In the genomic region with DNA sequence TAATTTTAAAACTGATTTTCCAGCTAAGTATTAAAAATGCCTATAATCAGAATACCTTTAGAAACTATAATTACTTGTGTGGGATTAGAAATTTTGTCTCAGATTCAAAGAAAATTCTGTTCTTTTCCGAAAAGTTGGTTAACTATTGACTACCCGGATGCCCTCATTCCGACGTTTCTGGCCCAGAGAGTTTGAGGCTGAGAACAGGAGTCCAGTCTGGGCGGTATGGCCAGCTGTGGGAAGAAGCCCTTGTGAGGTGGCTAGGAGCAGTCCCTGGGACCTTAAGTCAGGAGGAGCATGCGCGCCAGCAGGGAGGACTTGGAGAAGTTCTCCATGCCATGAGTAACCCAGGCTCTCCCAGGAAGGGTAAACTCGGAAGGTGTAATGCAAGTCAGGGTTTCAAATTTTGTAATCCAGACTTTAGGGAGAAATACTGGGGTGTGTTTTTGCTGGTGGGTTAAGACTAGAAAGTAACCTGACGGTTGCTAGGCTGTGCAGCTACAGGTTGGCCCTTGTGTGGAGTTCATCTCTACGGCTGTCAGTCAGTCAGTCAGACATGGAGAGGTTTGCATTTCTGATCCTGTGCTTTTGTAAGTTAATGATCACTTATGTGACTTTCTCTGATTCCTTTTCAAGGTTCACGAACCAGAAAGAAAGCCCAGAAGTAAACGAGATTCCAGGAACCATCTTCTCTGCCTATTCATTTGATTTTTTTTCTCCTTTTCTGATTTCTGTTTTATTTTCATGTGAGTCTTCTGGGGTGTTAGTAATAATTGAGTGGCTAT, we compare ENCODE assay signal across 27 mouse cellular contexts.
A peak's percentile ranks its signal among the peaks of the same experiment; 100 is the strongest.
DNase-seq lines count a peak whose midpoint lies in the region; ATAC-seq and TF ChIP-seq lines count a peak whose summit lies in the region.
"Had no signal": no experiment of that assay in that cellular context is flagged by ENCODE, and none has a peak within 500 bp of the region (broad histone marks: within the 10 kb centered on the region; RNA-seq: fewer than 3 reads in every experiment).

No protein-coding gene starts in this region.

- 80% methylated on average over 12 of the region's 12 CpGs for WGBS in kidney, embryonic 14.5 days
- 88% methylated on average over 12 of the region's 12 CpGs for WGBS in intestine, embryonic 15.5 days
- 95% methylated on average over 12 of the region's 12 CpGs for WGBS in heart, adult 2 months

- H3K4me3 ChIP-seq in kidney, embryonic 14.5 days (ENCODE audit: low read length) = no peak overlapping the region
- no peak overlapping the region for H3K4me3 ChIP-seq in intestine, embryonic 15.5 days (replicated peaks)
- no peak overlapping the region for H3K4me3 ChIP-seq in heart, adult 2 months
- H3K4me3 ChIP-seq: embryonic facial prominence, embryonic 12.5 days; embryonic facial prominence, embryonic 15.5 days; forebrain, embryonic 12.5 days; forebrain, embryonic 15.5 days; heart, embryonic 12.5 days; heart, embryonic 15.5 days; hindbrain, embryonic 10.5 days; hindbrain, embryonic 13.5 days had no signal

- DNase-seq in kidney, adult 18-20 months = peak; percentile 40
- peak; percentile 51 for DNase-seq in kidney, adult 9 months
- DNase-seq in kidney, postnatal 10 days = peak; percentile 13
- peak; percentile 38 to 59 for DNase-seq in kidney, postnatal 36 days
- DNase-seq in right cerebral cortex, postnatal 14 days = no peak
- no peak for DNase-seq in heart, adult 2 months
- DNase-seq: adrenal gland, adult 2 months; adrenal gland, postnatal 14 days; cerebellum, adult 11 months; cerebellum, adult 2 months; cerebellum, adult 9-11 months; cerebellum, postnatal 25 days; gastrocnemius, postnatal 10 days; gastrocnemius, postnatal 36 days; heart, postnatal 10 days; heart, postnatal 36 days had no signal

- no peak overlapping the region for H3K27ac ChIP-seq in kidney, embryonic 14.5 days (ENCODE audit: low read depth, low read length)
- H3K27ac ChIP-seq in intestine, embryonic 15.5 days = no peak overlapping the region
- H3K27ac ChIP-seq in heart, adult 2 months = no peak overlapping the region
- H3K27ac ChIP-seq: embryonic facial prominence, embryonic 12.5 days; embryonic facial prominence, embryonic 15.5 days; forebrain, embryonic 12.5 days; forebrain, embryonic 15.5 days; heart, embryonic 15.5 days; hindbrain, embryonic 10.5 days; hindbrain, embryonic 13.5 days had no signal

- no peak overlapping the region for H3K4me2 ChIP-seq in kidney, embryonic 14.5 days (replicated peaks; ENCODE audit: low read depth, low read length)
- H3K4me2 ChIP-seq in intestine, embryonic 15.5 days (replicated peaks) = no peak overlapping the region
- H3K4me2 ChIP-seq: embryonic facial prominence, embryonic 12.5 days; embryonic facial prominence, embryonic 15.5 days; forebrain, embryonic 12.5 days; forebrain, embryonic 15.5 days; heart, embryonic 12.5 days; heart, embryonic 15.5 days; hindbrain, embryonic 13.5 days had no signal

- H3K9ac ChIP-seq in kidney, embryonic 14.5 days (ENCODE audit: low read depth, low read length) = no peak overlapping the region
- no peak overlapping the region for H3K9ac ChIP-seq in intestine, embryonic 15.5 days
- H3K9ac ChIP-seq in heart, adult 2 months (ENCODE audit: low read depth, low read length) = no peak overlapping the region
- H3K9ac ChIP-seq: embryonic facial prominence, embryonic 12.5 days; embryonic facial prominence, embryonic 15.5 days; forebrain, embryonic 12.5 days; forebrain, embryonic 15.5 days; heart, embryonic 12.5 days; heart, embryonic 15.5 days; hindbrain, embryonic 13.5 days had no signal

- H3K9me3 ChIP-seq in kidney, embryonic 14.5 days (ENCODE audit: control insufficient read depth, low read length) = no peaks in the 10 kb centered on the region
- H3K9me3 ChIP-seq in intestine, embryonic 15.5 days = no peaks in the 10 kb centered on the region
- H3K9me3 ChIP-seq: embryonic facial prominence, embryonic 12.5 days; embryonic facial prominence, embryonic 15.5 days; forebrain, embryonic 12.5 days; forebrain, embryonic 15.5 days; heart, embryonic 12.5 days; heart, embryonic 15.5 days; hindbrain, embryonic 10.5 days; hindbrain, embryonic 13.5 days had no signal

- TF ChIP-seq EP300 in heart, adult 2 months (IDR thresholded peaks at IDR 0.05; ENCODE audit: insufficient read depth, low read depth, low read length) = no peak

- TF ChIP-seq POLR2A in heart, adult 2 months (IDR thresholded peaks at IDR 0.05; ENCODE audit: insufficient read depth, low read depth, low read length) = no peak

- H3K4me1 ChIP-seq in kidney, embryonic 14.5 days (ENCODE audit: control insufficient read depth, insufficient read depth, low read length) = no peaks in the 10 kb centered on the region
- no peaks in the 10 kb centered on the region for H3K4me1 ChIP-seq in intestine, embryonic 15.5 days (replicated peaks)
- no peaks in the 10 kb centered on the region for H3K4me1 ChIP-seq in heart, adult 2 months (ENCODE audit: control insufficient read depth, insufficient read depth, low read length)
- H3K4me1 ChIP-seq: embryonic facial prominence, embryonic 15.5 days; heart, embryonic 12.5 days; heart, embryonic 15.5 days had no signal

- intact Hi-C loops in heart, adult 2 months (cut with DNase I) = no loop called here

- no peaks in the 10 kb centered on the region for H3K79me2 ChIP-seq in heart, adult 2 months (replicated peaks; ENCODE audit: control insufficient read depth, insufficient read depth, low read length)

- ATAC-seq in kidney, embryonic 14.5 days (ENCODE audit: low FRiP score, low TSS enrichment) = no peak
- no peak for ATAC-seq in intestine, embryonic 15.5 days
- ATAC-seq: CD4-positive, CD25-positive, alpha-beta regulatory T cell, adult 4 months; forebrain, embryonic 15.5 days had no signal

- no peak for TF ChIP-seq CTCF in heart, adult 2 months (IDR thresholded peaks at IDR 0.05)

- H3K36me3 ChIP-seq in kidney, embryonic 14.5 days (ENCODE audit: control insufficient read depth, insufficient read depth, low read length) = peaks cover 23% of the 10 kb centered on the region; the same call in 1 of the 2 replicates
- H3K36me3 ChIP-seq in intestine, embryonic 15.5 days = 0 out of 2 replicates have a peak, but pooled peaks cover 7% of the 10 kb centered on the region
- no peaks in the 10 kb centered on the region for H3K36me3 ChIP-seq in heart, adult 2 months (ENCODE audit: control insufficient read depth, insufficient read depth, low read length)
- H3K36me3 ChIP-seq: embryonic facial prominence, embryonic 15.5 days; forebrain, embryonic 15.5 days; hindbrain, embryonic 13.5 days had no signal

- H3K27me3 ChIP-seq in kidney, embryonic 14.5 days (ENCODE audit: control insufficient read depth, insufficient read depth, low read length) = no peaks in the 10 kb centered on the region
- H3K27me3 ChIP-seq in intestine, embryonic 15.5 days (replicated peaks) = no peaks in the 10 kb centered on the region
- no peaks in the 10 kb centered on the region for H3K27me3 ChIP-seq in heart, adult 2 months (ENCODE audit: control insufficient read depth, insufficient read depth, low read length)
- H3K27me3 ChIP-seq: embryonic facial prominence, embryonic 12.5 days; embryonic facial prominence, embryonic 15.5 days; forebrain, embryonic 15.5 days; heart, embryonic 12.5 days; heart, embryonic 15.5 days; hindbrain, embryonic 13.5 days had no signal

Comparison
In these comparisons a context has a peak if more than half of its experiments do, and no peak if none do; other contexts are left out.
1. DNase-seq: peak in kidney, adult 18-20 months (single experiment), kidney, adult 9 months (single experiment), kidney, postnatal 10 days (single experiment) and kidney, postnatal 36 days (2 of 2); none in right cerebral cortex, postnatal 14 days (single experiment) and heart, adult 2 months (0 of 2).